Mouse (Mus musculus) gastrocnemius, postnatal 25 days (tissue): ENCODE measurements around the gene AW551984. TPM values are rescaled to one million over a fixed set of nuclear protein-coding genes. Genes with fewer than 3 reads are reported as not detected.

Source experiments
- total RNA-seq, 2 experiments: library from RNA; stranded (reverse); gene quantifications; 1 replicate in 1 of 2; 2 replicates in 1 of 2; pipeline ENCODE4 v1.2.3; 2021

The AW551984 gene
- total RNA-seq, 2 experiments from 2014 or later: 0.82 to 3.2 TPM

Other genes with a start within 250 kb of the AW551984 start
- gene Olfr951, start 217.0 kb downstream of the AW551984 start, total RNA-seq: not detected
- gene Olfr952, start 177.3 kb downstream of the AW551984 start, total RNA-seq: not detected
- not detected for gene Olfr954, start 147.7 kb downstream of the AW551984 start, total RNA-seq
- not detected for gene Olfr955, start 132.5 kb downstream of the AW551984 start, total RNA-seq
- gene Olfr44, start 110.4 kb downstream of the AW551984 start, total RNA-seq: not detected
- gene Olfr957, start 88.6 kb downstream of the AW551984 start, total RNA-seq: not detected
- gene Olfr958, start 50.3 kb downstream of the AW551984 start, total RNA-seq: not detected
- gene Olfr959, start 28.8 kb downstream of the AW551984 start, total RNA-seq: not detected
- gene Olfr148, start 6.3 kb upstream of the AW551984 start, total RNA-seq: not detected
- gene Olfr960, start 17.0 kb upstream of the AW551984 start, total RNA-seq: not detected
- gene Olfr961, start 40.7 kb upstream of the AW551984 start, total RNA-seq: not detected
- gene Olfr963, start 62.8 kb upstream of the AW551984 start, total RNA-seq: not detected
- not detected for gene Olfr149, start 102.7 kb upstream of the AW551984 start, total RNA-seq
- gene Olfr965, start 107.0 kb upstream of the AW551984 start, total RNA-seq: not detected
- not detected for gene Olfr150, start 126.6 kb upstream of the AW551984 start, total RNA-seq
- gene Olfr967, start 141.8 kb upstream of the AW551984 start, total RNA-seq: not detected
- gene Olfr968, start 178.8 kb upstream of the AW551984 start, total RNA-seq: not detected
- not detected for gene Olfr969, start 186.5 kb upstream of the AW551984 start, total RNA-seq
- not detected for gene Olfr970, start 204.5 kb upstream of the AW551984 start, total RNA-seq
- gene Olfr971, start 232.5 kb upstream of the AW551984 start, total RNA-seq: not detected